Mouse (Mus musculus) spleen, adult 12 weeks (tissue): Measurements from ENCODE around the gene Ampd2.

Experiments
- DNase-seq: peaks from one replicate; pipeline ENCODE4 v3.0.0; 2022; ENCODE audit warnings: low spot score

Ampd2 gene

GRCm38 (mm10) chr3:108094976-108095760, 8.7 kb upstream of the Ampd2 start:
- DNase-seq = no peak

DNA sequence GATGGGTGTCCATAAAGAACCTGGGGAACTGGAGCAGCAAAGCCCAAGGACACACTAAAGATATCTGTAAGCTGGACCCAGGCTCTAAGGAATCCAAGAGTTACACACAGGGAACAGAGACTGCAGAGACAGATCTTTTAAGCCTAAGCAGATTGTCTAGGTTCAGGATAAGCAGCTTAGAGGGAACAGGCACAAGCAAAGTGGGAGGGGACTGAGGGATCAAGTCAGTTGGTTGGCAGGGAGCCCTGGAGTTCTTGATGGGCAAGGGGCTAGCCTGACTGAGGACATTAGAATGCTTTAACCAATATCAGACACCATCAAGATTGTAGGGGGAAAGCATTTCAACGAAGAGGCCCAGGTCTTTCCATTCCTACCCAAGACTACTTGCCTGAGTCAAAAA, 7.7 kb upstream of the Ampd2 start:
- DNase-seq = no peak

DNA sequence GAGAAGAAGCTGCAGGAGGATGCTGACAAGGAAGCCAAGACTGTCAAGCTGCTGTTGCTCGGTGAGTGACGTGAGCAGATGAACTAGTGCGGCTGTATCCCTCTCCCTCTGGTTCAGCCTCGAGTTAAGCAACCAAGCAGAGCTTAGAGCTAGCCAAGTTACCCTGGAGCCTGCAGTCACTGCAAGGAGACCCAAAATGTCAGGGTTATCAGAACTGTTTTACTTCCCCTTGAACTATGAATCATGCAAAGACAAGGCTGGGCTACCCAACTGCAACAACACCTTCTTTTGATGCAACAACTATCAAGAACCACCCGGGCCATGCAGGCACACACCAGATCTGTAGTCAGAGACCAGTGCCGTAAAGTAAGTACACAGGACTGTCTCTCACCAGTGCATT, 6.9 kb upstream of the Ampd2 start:
- no peak for DNase-seq

GRCm38 (mm10) chr3:108092536-108093115, 6.2 kb upstream of the Ampd2 start, which contains the start of gene Gnat2:
Gene Gnat2, plus strand, starts transcription at chr3:108092789.
- no peak for DNase-seq

DNA sequence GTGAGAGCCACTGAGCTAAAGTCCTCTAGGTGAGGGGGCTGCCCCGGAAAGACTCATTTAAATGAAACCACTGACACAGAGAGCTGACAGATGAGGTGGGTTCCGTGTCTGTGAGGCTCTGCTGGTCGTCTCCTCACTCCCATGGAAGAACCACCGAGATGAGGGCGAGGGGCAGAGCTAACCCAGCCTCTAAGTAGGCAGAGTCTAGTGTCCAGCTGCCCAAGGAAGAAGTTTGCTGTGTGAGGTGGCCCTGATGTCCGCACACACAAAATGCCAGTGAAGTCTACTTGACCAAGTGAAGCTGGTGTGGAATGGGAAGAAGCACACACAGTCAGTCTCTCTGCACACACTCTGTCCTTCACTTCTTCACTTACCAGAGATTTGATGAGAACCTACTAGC, 5.6 kb upstream of the Ampd2 start:
- DNase-seq = no peak

DNA sequence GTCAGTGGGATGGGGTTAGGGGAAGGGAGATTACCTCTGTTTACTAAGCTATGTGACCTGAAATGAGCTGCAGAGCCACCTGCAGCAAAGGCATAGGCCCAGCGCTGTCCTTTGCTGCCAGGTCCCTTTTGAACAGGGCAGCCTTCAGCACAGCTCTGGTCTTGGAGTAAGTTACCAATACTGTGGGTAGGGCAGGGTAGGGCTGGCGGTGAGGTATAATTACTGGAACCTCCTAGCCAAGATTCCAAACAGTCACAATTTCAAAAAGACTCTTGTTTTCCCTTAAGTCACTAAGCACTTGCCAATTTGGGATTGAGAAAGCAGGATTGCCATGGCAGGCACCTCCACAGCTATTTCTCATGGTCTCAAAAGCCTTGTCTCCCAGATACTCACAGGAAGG, 4.1 kb upstream of the Ampd2 start:
- no peak for DNase-seq

GRCm38 (mm10) chr3:108089916-108090315, 3.5 kb upstream of the Ampd2 start:
- no peak for DNase-seq

DNA sequence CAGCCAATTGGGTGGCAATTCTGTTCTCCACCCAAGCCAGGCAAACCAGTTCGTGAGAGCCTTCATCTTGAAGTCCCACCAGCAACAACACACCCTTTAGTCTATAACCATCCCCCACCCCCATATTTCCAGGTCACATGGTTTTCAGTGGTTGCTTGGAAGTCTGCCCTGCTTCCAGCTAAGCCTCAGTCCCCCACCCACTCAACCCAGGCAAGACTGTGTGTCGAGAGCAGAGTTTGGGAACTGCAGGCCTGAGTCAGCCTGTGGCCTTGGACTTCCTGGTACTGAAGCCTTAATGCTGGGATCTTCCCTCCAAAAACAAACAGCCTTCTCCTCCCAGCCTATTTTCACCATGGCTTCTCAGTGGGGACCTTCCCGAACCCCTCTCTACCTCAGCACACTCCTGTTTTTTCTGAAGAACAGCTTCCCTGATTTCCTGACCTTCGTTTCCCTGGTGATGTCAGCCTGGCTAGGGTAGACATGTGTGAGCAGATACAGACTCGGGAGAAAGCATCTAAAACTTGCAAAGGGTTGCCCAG, 2.5 kb upstream of the Ampd2 start:
- no peak for DNase-seq

GRCm38 (mm10) chr3:108087329-108087728, 878 bp upstream of the Ampd2 start:
- DNase-seq = no peak

DNA sequence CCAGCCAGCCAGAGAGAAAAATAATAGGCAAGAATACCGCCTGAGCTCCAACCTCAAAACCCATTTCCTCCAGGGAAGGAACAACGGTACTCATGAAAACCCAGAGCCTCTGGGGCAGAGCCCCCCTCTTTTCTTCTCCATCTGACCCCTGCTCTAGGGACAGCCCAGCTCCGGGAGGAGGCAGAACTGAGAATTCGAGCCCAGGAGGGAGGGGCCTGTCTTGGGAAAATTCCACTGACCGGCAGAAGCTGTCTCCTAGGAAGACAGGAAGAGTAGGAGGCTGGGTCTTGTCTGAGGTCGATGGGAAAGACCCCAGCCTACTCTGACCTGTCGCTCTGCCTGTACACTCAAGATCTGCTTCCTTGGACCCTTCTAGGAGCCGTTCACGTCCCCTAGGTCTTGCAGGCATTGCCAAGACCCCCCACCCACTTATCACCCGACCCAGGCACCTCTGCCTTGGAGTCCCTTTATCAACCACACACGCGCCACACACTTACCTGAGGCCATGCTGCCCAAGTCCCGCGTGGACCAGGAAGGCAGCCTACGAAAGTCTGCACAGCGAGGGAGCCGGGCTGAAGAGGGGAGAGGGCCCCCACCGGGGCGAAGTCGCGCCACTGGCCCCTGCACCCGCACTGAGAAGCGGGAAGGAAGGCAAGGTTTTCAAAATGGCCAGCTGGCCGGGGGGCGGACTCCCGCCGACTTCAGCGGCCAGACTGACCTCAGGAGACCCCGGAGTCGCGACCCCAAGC, 556 bp downstream of the Ampd2 start:
- DNase-seq = no peak

GRCm38 (mm10) chr3:108085281-108085720, 1.1 kb downstream of the Ampd2 start:
- peak; percentile 63 for DNase-seq

DNA sequence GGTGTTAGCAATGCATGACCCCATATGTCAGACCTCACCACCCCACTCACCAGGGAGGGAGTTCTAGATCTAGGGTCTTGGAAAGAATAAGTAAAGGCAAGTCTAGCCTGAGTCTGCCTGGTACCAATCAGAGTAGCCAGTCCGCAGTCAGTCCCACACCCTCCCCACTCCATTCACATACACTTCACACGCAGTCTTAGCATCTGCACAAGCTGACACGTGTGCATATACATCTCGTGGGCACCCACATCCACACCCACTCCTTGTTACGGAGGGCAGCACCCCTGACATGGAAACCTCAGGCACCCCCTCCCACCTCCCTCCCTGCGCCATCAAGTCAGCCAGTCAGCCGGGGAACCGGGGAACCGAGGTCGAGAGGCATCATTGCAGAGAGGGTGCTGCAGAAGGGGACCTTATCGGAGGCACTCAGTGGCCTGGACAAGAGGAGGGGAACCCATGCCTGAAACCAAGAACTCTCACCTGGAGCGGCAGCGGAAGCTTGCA, 1.6 kb downstream of the Ampd2 start:
- DNase-seq = no peak

- DNase-seq = no peak
Measured at GRCm38 (mm10) chr3:108083904-108084407, 2.5 kb downstream of the Ampd2 start.

GRCm38 (mm10) chr3:108083161-108083560, 3.3 kb downstream of the Ampd2 start:
- DNase-seq = no peak

GRCm38 (mm10) chr3:108082251-108082875, 4.1 kb downstream of the Ampd2 start:
- DNase-seq = no peak

DNA sequence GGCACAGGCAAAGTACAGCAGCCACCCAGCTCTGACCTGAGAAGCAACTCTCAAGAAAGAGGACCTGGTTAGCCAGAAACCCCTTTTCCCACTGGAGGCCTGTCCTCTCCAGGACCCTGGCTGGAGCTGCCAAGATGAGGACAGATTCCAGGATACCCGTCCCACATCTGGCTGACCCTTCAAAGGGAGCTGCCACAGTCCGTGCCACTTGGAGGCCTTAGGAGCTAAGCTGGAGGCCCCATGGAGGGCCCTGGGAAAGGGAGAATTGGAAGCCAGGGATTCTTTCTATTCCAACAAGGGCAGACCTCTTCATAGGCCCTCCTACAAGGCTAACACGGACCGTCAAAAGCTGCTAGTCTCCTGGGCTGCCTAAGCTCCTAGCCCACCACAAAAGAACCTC, 4.8 kb downstream of the Ampd2 start:
- no peak for DNase-seq

DNA sequence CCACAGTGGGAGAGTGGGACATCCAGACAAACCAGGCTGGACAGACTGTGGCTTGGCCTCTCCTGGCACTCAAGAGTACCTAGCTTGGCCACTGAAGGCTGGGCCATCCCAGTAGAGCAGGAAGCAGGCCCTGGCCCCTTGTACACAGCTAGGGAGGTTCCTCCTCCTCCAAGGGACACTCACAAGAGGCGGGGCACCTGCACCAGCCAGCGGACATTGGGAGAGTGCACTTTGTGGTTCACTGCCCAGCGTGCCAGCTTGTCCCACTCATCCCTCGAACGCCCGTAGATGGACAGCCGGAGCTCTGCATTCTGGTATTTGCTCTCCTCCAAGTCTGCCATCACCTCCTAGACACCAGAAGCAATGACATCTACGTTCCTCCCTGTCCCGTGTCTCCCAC, 9.6 kb downstream of the Ampd2 start:
- DNase-seq = no peak

DNA sequence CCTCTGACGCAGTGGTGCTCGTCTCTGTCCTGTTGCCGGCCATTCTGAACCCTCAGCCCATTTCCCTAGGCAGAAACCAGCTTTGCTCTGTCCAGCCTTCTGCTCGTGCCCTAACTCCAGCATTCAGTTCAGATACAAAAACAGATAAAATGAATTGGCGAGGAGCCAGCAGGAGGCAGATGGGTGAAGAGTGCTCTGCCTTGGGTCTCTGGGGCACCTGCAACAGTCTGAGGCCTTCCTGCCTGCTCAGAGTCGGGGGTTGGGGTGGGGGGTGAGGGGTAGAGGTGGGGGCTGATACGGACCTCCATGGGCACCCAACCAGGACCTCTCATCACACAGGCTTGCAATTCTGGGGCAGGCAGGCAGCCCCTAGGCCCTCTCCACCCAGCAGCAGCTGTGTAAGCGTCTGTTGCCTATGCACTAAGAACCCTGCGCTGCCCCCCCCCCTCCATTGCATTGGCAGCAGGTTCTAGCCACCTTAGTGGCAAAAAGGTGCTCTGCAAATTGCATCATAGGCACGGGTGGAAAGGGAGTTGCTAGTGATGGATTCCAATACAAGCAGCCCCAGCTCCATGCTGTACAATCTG, 13.4 kb downstream of the Ampd2 start:
- no peak for DNase-seq

- peak; percentile 63 for DNase-seq
Measured at GRCm38 (mm10) chr3:108070295-108071293, 15.9 kb downstream of the Ampd2 start.

DNA sequence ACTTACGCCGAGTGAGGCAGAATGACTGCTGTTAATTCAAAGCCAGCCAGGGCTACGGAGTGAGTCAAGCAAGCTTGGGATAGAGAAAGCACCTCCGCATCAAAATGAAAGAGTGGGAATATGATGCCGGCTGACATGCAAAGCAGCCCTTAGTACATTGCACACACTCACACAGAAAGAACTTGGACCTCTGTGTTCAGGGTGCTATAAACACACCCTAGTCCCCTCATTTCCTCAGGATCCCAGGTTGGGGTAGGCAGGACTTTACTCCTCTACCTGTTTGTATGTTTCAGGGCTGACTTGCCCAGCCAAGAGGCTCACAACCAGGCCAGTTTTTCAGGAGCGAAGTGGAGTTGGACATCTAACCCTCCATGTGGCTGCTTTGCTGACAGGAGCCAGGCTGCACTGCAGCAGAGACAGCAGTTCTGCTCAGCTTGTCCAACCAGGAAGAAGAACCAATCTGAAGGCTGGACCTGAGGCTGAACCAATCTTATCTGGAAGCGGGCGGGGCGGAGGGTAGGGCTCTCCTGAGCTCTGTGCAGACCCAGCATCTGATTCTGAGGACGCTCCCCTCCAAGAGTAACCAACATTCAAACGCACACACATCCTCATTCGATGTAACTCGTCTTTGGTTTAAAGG, 17.1 kb downstream of the Ampd2 start:
- no peak for DNase-seq
